Mouse (Mus musculus) limb, embryonic 13.5 days (tissue): ENCODE data around the gene Dnajc6. TPM values are rescaled to one million over a fixed set of nuclear protein-coding genes. Genes with fewer than 3 reads are reported as not detected.

ENCODE experiments used
- ATAC-seq: fragments of 200-750 bp; cut with Nextera tagmentation; 2 replicates; pipeline ENCODE4 v1.8.0; 2017; ENCODE audit warnings: low read depth, moderate number of reproducible peaks, moderate TSS enrichment; ENCODE audit not compliant: low FRiP score
- H3K27ac ChIP-seq: fragments of 300-500 bp; sonication (generic); 2 replicates; pipeline ENCODE4 v1.5.1; 2015; ENCODE audit warnings: inconsistent platforms, mild to moderate bottlenecking, moderate library complexity
- H3K27me3 ChIP-seq: fragments of 300-500 bp; sonication (generic); 2 replicates; pipeline ENCODE4 v1.6.1; 2015; ENCODE audit warnings: mild to moderate bottlenecking, inconsistent platforms
- H3K36me3 ChIP-seq: fragments of 300-500 bp; sonication (generic); 2 replicates; pipeline ENCODE4 v1.6.1; 2015; ENCODE audit warnings: inconsistent platforms, mild to moderate bottlenecking, moderate library complexity
- H3K4me1 ChIP-seq: fragments of 300-500 bp; sonication (generic); 2 replicates; pipeline ENCODE4 v1.6.1; 2015; ENCODE audit warnings: inconsistent platforms
- H3K4me2 ChIP-seq: fragments of 300-500 bp; sonication (generic); replicated peaks from 2 replicates; pipeline ENCODE4 v1.6.1; 2015; ENCODE audit warnings: inconsistent platforms, mild to moderate bottlenecking, moderate library complexity
- H3K4me3 ChIP-seq: fragments of 300-500 bp; sonication (generic); 2 replicates; pipeline ENCODE4 v1.5.1; 2015; ENCODE audit warnings: moderate library complexity, mild to moderate bottlenecking, inconsistent platforms
- H3K9ac ChIP-seq: fragments of 300-500 bp; sonication (generic); 2 replicates; pipeline ENCODE4 v1.6.1; 2015; ENCODE audit warnings: mild to moderate bottlenecking, inconsistent platforms
- H3K9me3 ChIP-seq: fragments of 300-500 bp; sonication (generic); 2 replicates; pipeline ENCODE4 v1.6.1; 2016; ENCODE audit warnings: inconsistent platforms
- WGBS: fragments of 180-500 bp; shearing (Covaris S2); methylation state at CpG from one replicate; pipeline ENCODE4 v1.1.7; 2015; 5-methylcytosine and 5-hydroxymethylcytosine counted together
- polyA plus RNA-seq: library from polyadenylated mRNA; unstranded; fragments of >200 nt; fragmentation: Nextera tagmentation; extraction: Ambion mirVana; gene quantifications from 2 replicates; pipeline ENCODE4 v1.2.1, GENCODE M21; 2015

The Dnajc6 gene
- polyA plus RNA-seq, 1 experiment from 2014 or later, result 0.52 TPM

- WGBS, result 79% methylated on average over 4 of the region's 4 CpGs
- Histone ChIP-seq H3K4me1 (no peaks in the 10 kb centered on the region), H3K27ac (no peak overlapping the region), H3K9me3 (no peaks in the 10 kb centered on the region), H3K4me2 (no peak overlapping the region), H3K36me3 (no peaks in the 10 kb centered on the region), H3K27me3 (no peaks in the 10 kb centered on the region), H3K4me3 (no peak overlapping the region), H3K9ac (no peak overlapping the region)
- no peak for ATAC-seq
Measured at GRCm38 (mm10) chr4:101581156-101581555, 84.7 kb downstream of the Dnajc6 start.

DNA sequence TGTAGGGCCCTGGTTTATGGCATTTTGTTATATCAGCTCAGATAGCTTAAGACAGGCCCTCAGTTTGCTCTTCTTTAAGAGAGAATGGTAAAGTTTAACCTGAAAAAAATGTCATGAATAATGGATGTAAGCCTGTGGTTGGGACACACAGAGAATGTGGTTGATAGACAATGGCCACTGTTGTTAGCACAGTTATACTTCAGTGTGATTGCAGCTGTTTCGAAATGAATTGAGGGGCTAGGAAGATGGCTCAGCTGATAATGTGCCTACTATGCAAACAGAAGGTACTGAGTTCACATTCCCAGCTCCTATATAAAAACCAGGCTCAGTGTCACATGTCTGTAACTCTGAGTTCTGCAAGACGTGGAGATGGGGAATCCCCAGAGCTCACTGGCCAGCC is 86.4 kb downstream of the Dnajc6 start:
- Histone ChIP-seq H3K36me3 (no peaks in the 10 kb centered on the region), H3K4me3 (no peak overlapping the region), H3K27me3 (no peaks in the 10 kb centered on the region), H3K9ac (no peak overlapping the region), H3K4me2 (no peak overlapping the region), H3K27ac (no peak overlapping the region), H3K4me1 (no peaks in the 10 kb centered on the region), H3K9me3 (no peaks in the 10 kb centered on the region)
- 65% methylated on average over 2 of the region's 2 CpGs for WGBS
- ATAC-seq, result no peak

DNA sequence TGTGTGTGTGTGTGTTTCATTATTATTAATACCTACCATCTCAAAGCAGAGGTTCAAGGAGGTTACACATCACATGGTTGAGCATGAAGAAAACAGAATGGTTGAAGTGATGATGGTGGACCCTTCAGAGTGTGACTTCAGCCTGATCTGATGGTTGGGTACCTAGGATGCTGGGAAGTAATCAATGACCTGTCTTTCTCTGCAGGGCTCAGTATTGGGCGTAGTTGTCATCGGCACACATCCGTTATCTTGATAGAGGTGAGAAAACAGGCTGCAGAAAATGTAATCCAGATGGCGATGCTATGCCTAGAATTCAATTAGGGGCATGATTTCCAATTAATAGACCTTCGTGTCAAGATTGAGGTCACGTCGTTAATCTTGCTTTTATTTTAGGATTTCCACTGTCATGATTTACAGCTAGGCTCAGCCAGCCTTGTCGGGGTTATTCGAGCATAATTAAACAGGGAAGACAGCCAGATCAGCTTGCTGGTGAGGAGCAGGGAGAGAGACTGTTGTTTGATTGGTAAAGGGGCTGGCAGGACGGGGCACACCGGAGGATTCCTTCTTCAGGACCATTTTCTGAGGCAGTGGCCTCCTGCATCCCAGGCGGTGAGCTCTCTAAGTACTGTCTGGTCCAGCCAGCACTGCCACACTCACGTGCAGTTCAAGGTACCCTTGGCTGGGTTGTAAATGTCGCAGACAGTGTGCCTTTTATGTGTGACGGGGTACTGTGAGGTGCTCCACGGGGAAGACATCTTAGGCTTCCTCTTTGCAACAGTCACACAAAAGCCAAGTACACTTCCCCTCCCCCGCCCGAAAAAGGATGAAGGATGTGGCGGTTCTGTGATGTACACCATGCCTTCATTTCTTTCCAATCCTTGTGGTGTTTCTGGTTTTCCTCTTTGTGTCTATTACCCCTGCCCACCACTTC is 88.3 kb downstream of the Dnajc6 start:
- Histone ChIP-seq H3K27ac (no peak overlapping the region), H3K4me1 (no peaks in the 10 kb centered on the region), H3K36me3 (no peaks in the 10 kb centered on the region), H3K9ac (no peak overlapping the region), H3K4me3 (no peak overlapping the region), H3K9me3 (no peaks in the 10 kb centered on the region), H3K27me3 (no peaks in the 10 kb centered on the region), H3K4me2 (no peak overlapping the region)
- ATAC-seq, result no peak
- WGBS, result 27% methylated on average over 19 of the region's 19 CpGs

- H3K4me3 ChIP-seq, result no peak overlapping the region
- H3K27me3 ChIP-seq, result no peaks in the 10 kb centered on the region
- H3K4me1 ChIP-seq, result no peaks in the 10 kb centered on the region
- H3K36me3 ChIP-seq, result no peaks in the 10 kb centered on the region
- no peak overlapping the region for H3K27ac ChIP-seq
- WGBS, result 64% methylated on average over 8 of the region's 8 CpGs
- no peaks in the 10 kb centered on the region for H3K9me3 ChIP-seq
- ATAC-seq, result no peak
- H3K4me2 ChIP-seq, result no peak overlapping the region
- H3K9ac ChIP-seq, result no peak overlapping the region
Measured at GRCm38 (mm10) chr4:101585455-101586184, 89.2 kb downstream of the Dnajc6 start.

GRCm38 (mm10) chr4:101588932-101589331 is 92.5 kb downstream of the Dnajc6 start:
- no peak for ATAC-seq
- H3K4me2 ChIP-seq, result no peak overlapping the region
- no peak overlapping the region for H3K9ac ChIP-seq
- H3K36me3 ChIP-seq, result no peaks in the 10 kb centered on the region
- 75% methylated on average over 8 of the region's 8 CpGs for WGBS
- H3K27me3 ChIP-seq, result no peaks in the 10 kb centered on the region
- H3K4me3 ChIP-seq, result no peak overlapping the region
- no peak overlapping the region for H3K27ac ChIP-seq
- H3K9me3 ChIP-seq, result 0 out of 2 replicates have a peak, but pooled peaks cover 2% of the 10 kb centered on the region
- no peaks in the 10 kb centered on the region for H3K4me1 ChIP-seq

DNA sequence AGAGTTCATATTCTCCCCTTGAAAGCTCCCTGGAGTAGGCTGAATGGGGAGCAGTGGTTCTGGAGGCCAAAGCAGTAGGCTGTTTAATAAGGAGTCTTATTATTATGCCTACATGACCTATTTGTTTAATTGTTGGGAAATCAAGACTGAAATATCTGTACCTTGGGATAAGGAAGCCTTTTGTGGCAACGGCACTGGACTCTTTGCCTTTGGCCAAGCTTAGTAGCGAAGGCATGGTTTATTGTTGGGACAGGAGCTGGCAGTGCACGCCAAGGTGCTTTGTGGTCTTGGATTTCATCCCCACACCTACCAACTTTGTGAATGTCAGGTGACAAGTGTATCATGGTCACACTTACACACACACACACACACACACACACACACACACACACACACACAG is 93.3 kb downstream of the Dnajc6 start:
- Histone ChIP-seq H3K4me2 (no peak overlapping the region), H3K4me1 (no peaks in the 10 kb centered on the region), H3K9me3 (0 out of 2 replicates have a peak, but pooled peaks cover 2% of the 10 kb centered on the region), H3K27me3 (no peaks in the 10 kb centered on the region), H3K36me3 (no peaks in the 10 kb centered on the region), H3K9ac (no peak overlapping the region), H3K27ac (no peak overlapping the region), H3K4me3 (no peak overlapping the region)
- WGBS, result 96% methylated on average over 3 of the region's 3 CpGs
- no peak for ATAC-seq

GRCm38 (mm10) chr4:101591400-101591799 is 95.0 kb downstream of the Dnajc6 start:
- Histone ChIP-seq H3K36me3 (no peaks in the 10 kb centered on the region), H3K27me3 (no peaks in the 10 kb centered on the region), H3K4me2 (no peak overlapping the region), H3K27ac (no peak overlapping the region), H3K9me3 (0 out of 2 replicates have a peak, but pooled peaks cover 2% of the 10 kb centered on the region), H3K9ac (no peak overlapping the region), H3K4me1 (no peaks in the 10 kb centered on the region), H3K4me3 (no peak overlapping the region)
- ATAC-seq, result no peak
- WGBS, result 89% methylated on average over 1 of the region's 1 CpGs

- ATAC-seq, result no peak
- 84% methylated on average over 3 of the region's 3 CpGs for WGBS
- no peaks in the 10 kb centered on the region for H3K27me3 ChIP-seq
- 0 out of 2 replicates have a peak, but pooled peaks cover 2% of the 10 kb centered on the region for H3K9me3 ChIP-seq
- no peak overlapping the region for H3K9ac ChIP-seq
- no peaks in the 10 kb centered on the region for H3K4me1 ChIP-seq
- no peak overlapping the region for H3K27ac ChIP-seq
- no peak overlapping the region for H3K4me2 ChIP-seq
- H3K4me3 ChIP-seq, result no peak overlapping the region
- H3K36me3 ChIP-seq, result no peaks in the 10 kb centered on the region
Measured at GRCm38 (mm10) chr4:101592466-101592865, 96.0 kb downstream of the Dnajc6 start.

DNA sequence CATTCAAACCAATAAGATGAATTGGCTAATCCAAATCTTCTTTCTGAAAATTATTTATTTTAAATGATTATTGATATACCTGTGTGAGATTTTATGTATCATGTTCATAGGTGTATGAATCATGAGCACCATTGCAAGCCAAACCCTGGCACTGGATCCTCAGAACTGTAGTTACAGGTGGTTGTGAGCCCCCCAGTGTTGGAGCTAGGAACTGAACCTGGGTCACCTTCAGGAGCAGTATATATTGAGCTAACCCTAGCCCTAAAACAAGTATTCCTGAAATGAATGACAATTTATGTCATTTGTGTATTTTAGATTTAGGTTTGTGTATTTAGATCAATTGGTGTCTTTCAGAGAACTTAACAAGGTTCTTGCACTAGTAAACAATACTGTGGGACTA is 105.3 kb downstream of the Dnajc6 start:
- Histone ChIP-seq H3K36me3 (no peaks in the 10 kb centered on the region), H3K27me3 (no peaks in the 10 kb centered on the region), H3K4me2 (no peak overlapping the region), H3K4me1 (no peaks in the 10 kb centered on the region), H3K27ac (no peak overlapping the region), H3K9ac (no peak overlapping the region), H3K9me3 (no peaks in the 10 kb centered on the region), H3K4me3 (no peak overlapping the region)
- no peak for ATAC-seq

DNA sequence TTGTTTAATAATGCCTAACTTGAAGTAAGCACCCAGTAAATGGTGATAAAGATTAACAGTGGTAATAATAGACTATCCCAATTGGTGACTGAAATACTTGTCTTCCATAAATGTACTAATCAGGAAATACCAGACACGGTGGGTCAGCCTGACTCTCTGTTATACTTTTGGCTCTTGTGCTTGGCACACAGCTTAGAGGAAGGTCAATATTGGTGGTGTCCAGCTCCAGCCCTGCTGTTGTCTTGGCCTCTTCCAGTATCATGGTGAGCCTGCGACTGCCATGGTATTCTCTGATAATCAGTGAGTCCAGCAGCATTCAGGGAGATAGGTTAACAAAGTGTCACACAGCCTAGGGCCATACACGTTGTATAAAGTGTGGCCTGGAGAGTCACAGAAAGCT is 107.2 kb downstream of the Dnajc6 start:
- Histone ChIP-seq H3K4me1 (no peaks in the 10 kb centered on the region), H3K27ac (no peak overlapping the region), H3K9me3 (no peaks in the 10 kb centered on the region), H3K4me3 (no peak overlapping the region), H3K27me3 (no peaks in the 10 kb centered on the region), H3K9ac (no peak overlapping the region), H3K4me2 (no peak overlapping the region), H3K36me3 (no peaks in the 10 kb centered on the region)
- ATAC-seq, result no peak
- 72% methylated on average over 3 of the region's 3 CpGs for WGBS

- Histone ChIP-seq H3K27ac (no peak overlapping the region), H3K4me2 (no peak overlapping the region), H3K9me3 (no peaks in the 10 kb centered on the region), H3K36me3 (no peaks in the 10 kb centered on the region), H3K4me3 (no peak overlapping the region), H3K27me3 (no peaks in the 10 kb centered on the region), H3K4me1 (no peaks in the 10 kb centered on the region), H3K9ac (no peak overlapping the region)
- 90% methylated on average over 5 of the region's 5 CpGs for WGBS
- ATAC-seq, result no peak
Measured at GRCm38 (mm10) chr4:101616520-101616919, 120.1 kb downstream of the Dnajc6 start.

- Histone ChIP-seq H3K4me3 (no peak overlapping the region), H3K9me3 (no peaks in the 10 kb centered on the region), H3K9ac (no peak overlapping the region), H3K27ac (no peak overlapping the region), H3K36me3 (no peaks in the 10 kb centered on the region), H3K27me3 (no peaks in the 10 kb centered on the region), H3K4me2 (no peak overlapping the region), H3K4me1 (no peaks in the 10 kb centered on the region)
- ATAC-seq, result no peak
- 68% methylated on average over 2 of the region's 2 CpGs for WGBS
Measured at GRCm38 (mm10) chr4:101617742-101618141, 121.3 kb downstream of the Dnajc6 start.
